Mouse (Mus musculus) lung, postnatal 0 days (tissue): ENCODE measurements at regions not wholly inside any gene's neighbourhood (a gene's known extent, or its start where the extent isn't known, plus 50 kb on each side); places are given as distances from the start of the nearest gene placed in this dataset.

Experiments
- CTCF ChIP-seq: IDR thresholded peaks from 2 replicates; pipeline ENCODE4 v1.5.1; 2016; ENCODE audit warnings: antibody characterized with exemption, mild to moderate bottlenecking
- EP300 ChIP-seq: IDR thresholded peaks from 2 replicates; pipeline ENCODE4 v1.6.1; 2016; ENCODE audit warnings: antibody characterized with exemption, mild to moderate bottlenecking, control low read depth

- TF ChIP-seq CTCF (no peak), EP300 (no peak)
These were observed 276.7 kb upstream of the Intu start for GRCm38 (mm10) chr3:40254376-40254775.
